Mouse (Mus musculus) kidney, adult 2 months (tissue): ENCODE data around the gene 1700018B08Rik. TPM values are rescaled to one million over a fixed set of nuclear protein-coding genes. Genes with fewer than 3 reads are reported as not detected.

ENCODE experiments used
- DNase-seq: peaks from one replicate; pipeline ENCODE4 v3.0.0; 2021
- H3K27ac ChIP-seq: fragments of 200-500 bp; 2 replicates; pipeline ENCODE4 v1.5.1; 2012; ENCODE audit warnings: low read depth, low read length, control low read depth, inconsistent platforms; ENCODE audit not compliant: insufficient read depth
- H3K27me3 ChIP-seq: fragments of 200-500 bp; replicated peaks from 2 replicates; pipeline ENCODE4 v1.6.1; 2012; ENCODE audit warnings: mild to moderate bottlenecking, moderate library complexity, low read length, inconsistent platforms; ENCODE audit not compliant: control insufficient read depth, insufficient read depth
- H3K36me3 ChIP-seq: fragments of 200-500 bp; 2 replicates; pipeline ENCODE4 v1.6.1; 2012; ENCODE audit warnings: mild to moderate bottlenecking, moderate library complexity, low read length, inconsistent platforms; ENCODE audit not compliant: control insufficient read depth, insufficient read depth
- H3K4me1 ChIP-seq: fragments of 200-500 bp; 2 replicates; pipeline ENCODE4 v1.6.1; 2011; ENCODE audit warnings: low read length; ENCODE audit not compliant: control insufficient read depth, insufficient read depth
- H3K4me3 ChIP-seq: fragments of 200-500 bp; 2 replicates; pipeline ENCODE4 v1.5.1; 2011; ENCODE audit warnings: mild to moderate bottlenecking, low read depth, low read length, control low read depth; ENCODE audit not compliant: insufficient read depth
- CTCF ChIP-seq: fragments of 200-500 bp; conservative IDR thresholded peaks from 2 replicates; pipeline ENCODE4 v1.5.1; 2011; ENCODE audit warnings: low read depth, mild to moderate bottlenecking, control low read depth, low read length, moderate library complexity, mixed read lengths; ENCODE audit not compliant: insufficient read depth, insufficient read length
- POLR2A ChIP-seq: fragments of 200-500 bp; IDR thresholded peaks from one replicate; pipeline ENCODE4 v1.6.1; 2011; ENCODE audit warnings: low read depth, low read length, control low read depth
- WGBS: fragments of 180-500 bp; shearing (Covaris S2); methylation state at CpG from one replicate; pipeline ENCODE4 v1.1.7; 2018; 5-methylcytosine and 5-hydroxymethylcytosine counted together
- polyA plus RNA-seq: library from polyadenylated mRNA; depleted of rRNA; stranded (reverse); fragments of >200 nt; gene quantifications from 2 replicates; pipeline ENCODE4 v1.2.3, GENCODE M21; 2012

The 1700018B08Rik gene
- polyA plus RNA-seq, 1 experiment: not detected

- Histone ChIP-seq H3K27me3 (no peaks in the 10 kb centered on the region), H3K27ac (no peak overlapping the region), H3K4me3 (no peak overlapping the region), H3K4me1 (no peaks in the 10 kb centered on the region), H3K36me3 (no peaks in the 10 kb centered on the region)
- DNase-seq: no peak
- WGBS: 79% methylated on average over 10 of the region's 10 CpGs
- TF ChIP-seq POLR2A (no peak), CTCF (no peak)
Measured at GRCm38 (mm10) chr8:121530639-121531038, 13.5 kb downstream of the 1700018B08Rik start.

GRCm38 (mm10) chr8:121528790-121529189, 15.3 kb downstream of the 1700018B08Rik start:
- Histone ChIP-seq H3K27ac (no peak overlapping the region), H3K27me3 (no peaks in the 10 kb centered on the region), H3K4me1 (no peaks in the 10 kb centered on the region), H3K36me3 (no peaks in the 10 kb centered on the region), H3K4me3 (no peak overlapping the region)
- 68% methylated on average over 15 of the region's 15 CpGs for WGBS
- peak; percentile 17 for DNase-seq
- TF ChIP-seq CTCF (no peak), POLR2A (no peak)

- no peaks in the 10 kb centered on the region for H3K27me3 ChIP-seq
- no peak overlapping the region for H3K27ac ChIP-seq
- no peak for TF ChIP-seq CTCF
- no peak for TF ChIP-seq POLR2A
- no peaks in the 10 kb centered on the region for H3K36me3 ChIP-seq
- no peak overlapping the region for H3K4me3 ChIP-seq
- WGBS: 85% methylated on average over 9 of the region's 9 CpGs
- H3K4me1 ChIP-seq: no peaks in the 10 kb centered on the region
- no peak for DNase-seq
Measured at GRCm38 (mm10) chr8:121527751-121528150, 16.4 kb downstream of the 1700018B08Rik start.

- TF ChIP-seq CTCF: no peak
- TF ChIP-seq POLR2A: no peak
- no peaks in the 10 kb centered on the region for H3K4me1 ChIP-seq
- no peak overlapping the region for H3K27ac ChIP-seq
- WGBS: 37% methylated on average over 6 of the region's 6 CpGs
- H3K27me3 ChIP-seq: no peaks in the 10 kb centered on the region
- no peaks in the 10 kb centered on the region for H3K36me3 ChIP-seq
- H3K4me3 ChIP-seq: no peak overlapping the region
- no peak for DNase-seq
Measured at GRCm38 (mm10) chr8:121526811-121527550, 17.1 kb downstream of the 1700018B08Rik start.

- 63% methylated on average over 18 of the region's 18 CpGs for WGBS
- H3K27me3 ChIP-seq: no peaks in the 10 kb centered on the region
- TF ChIP-seq POLR2A: no peak
- no peak for TF ChIP-seq CTCF
- H3K36me3 ChIP-seq: no peaks in the 10 kb centered on the region
- H3K27ac ChIP-seq: no peak overlapping the region
- H3K4me3 ChIP-seq: no peak overlapping the region
- H3K4me1 ChIP-seq: no peaks in the 10 kb centered on the region
- DNase-seq: peak; percentile 31
Measured at GRCm38 (mm10) chr8:121525111-121525818, 18.9 kb downstream of the 1700018B08Rik start.

GRCm38 (mm10) chr8:121513429-121513828, 30.7 kb downstream of the 1700018B08Rik start:
- peak; percentile 83 for DNase-seq
- Histone ChIP-seq H3K4me3 (no peak overlapping the region), H3K4me1 (no peaks in the 10 kb centered on the region), H3K27ac (no peak overlapping the region), H3K36me3 (no peaks in the 10 kb centered on the region), H3K27me3 (no peaks in the 10 kb centered on the region)
- WGBS: 2% methylated on average over 12 of the region's 12 CpGs
- peak; percentile 99 for TF ChIP-seq CTCF
- TF ChIP-seq POLR2A: no peak

- 69% methylated on average over 9 of the region's 9 CpGs for WGBS
- no peak for TF ChIP-seq POLR2A
- no peak for TF ChIP-seq CTCF
Measured at GRCm38 (mm10) chr8:121511751-121512150, 32.4 kb downstream of the 1700018B08Rik start.

More at GRCm38 (mm10) chr8:121511751-121512150, 32.4 kb downstream of the 1700018B08Rik start:
- Histone ChIP-seq H3K27ac (no peak overlapping the region), H3K27me3 (no peaks in the 10 kb centered on the region), H3K4me3 (no peak overlapping the region), H3K36me3 (no peaks in the 10 kb centered on the region), H3K4me1 (no peaks in the 10 kb centered on the region)
- no peak for DNase-seq
